Mouse (Mus musculus): ENCODE measurements around the gene Hist1h1c. TPM values are rescaled to one million over a fixed set of nuclear protein-coding genes. Genes with fewer than 3 reads are reported as not detected.
"Not testable (repeated sequence)": the region's sequence is repeated elsewhere in the genome, so short reads cannot be mapped to it uniquely, and the experiment has no call there.

Gene Hist1h1c
- polyA plus RNA-seq, 1 experiment from 2014 or later, result 24.6 TPM

DNA sequence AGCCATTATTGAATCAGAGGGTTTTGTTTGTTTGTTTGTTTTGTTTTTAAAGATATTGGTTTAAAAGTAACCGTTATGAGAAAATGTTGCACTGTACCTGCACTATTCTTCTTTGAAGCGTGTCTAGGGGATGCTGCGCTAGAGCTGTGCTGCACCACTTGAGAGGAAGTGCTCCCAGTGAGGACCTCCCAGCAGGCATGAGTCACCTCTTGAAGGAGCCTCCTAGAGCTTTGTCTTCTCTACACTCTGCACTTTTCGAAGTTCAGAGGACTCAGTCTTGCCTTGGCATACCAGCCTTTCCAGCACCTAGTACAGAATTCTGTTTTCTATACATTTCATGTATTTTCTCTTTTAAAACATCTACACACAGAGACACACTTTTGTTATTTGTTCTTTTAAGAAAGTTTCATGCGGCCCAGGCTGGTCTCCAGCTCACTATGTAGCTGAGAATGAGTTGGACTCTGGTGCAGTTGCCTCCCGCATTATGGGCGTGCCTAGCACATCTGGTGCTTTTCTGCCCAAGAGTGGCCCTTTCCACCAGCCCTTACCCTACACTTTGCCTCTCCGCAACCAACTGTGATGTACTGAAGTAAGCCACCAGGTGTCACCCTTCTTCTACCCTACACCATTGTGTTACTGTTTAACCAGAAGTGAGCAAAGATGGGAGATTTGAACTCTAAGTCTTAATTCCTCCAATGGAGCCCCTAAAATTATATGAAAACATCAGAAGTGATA is 37.7 kb upstream of the Hist1h1c start:
- H3K36me3 ChIP-seq, result no peaks in the 10 kb centered on the region
- no peak overlapping the region for H3K27ac ChIP-seq (replicated peaks)
- H3K4me1 ChIP-seq, result peaks cover 17% of the 10 kb centered on the region
- no peak overlapping the region for H3K4me2 ChIP-seq (replicated peaks)
- no peaks in the 10 kb centered on the region for H3K27me3 ChIP-seq
- H3K9ac ChIP-seq (replicated peaks), result no peak overlapping the region
- no peak overlapping the region for H3K4me3 ChIP-seq
- ATAC-seq (replicated peaks), result peak; percentile 39; the same call in 1 of the 2 replicates
- 32% methylated on average over 8 of the region's 8 CpGs for WGBS
- H3K9me3 ChIP-seq, result no peaks in the 10 kb centered on the region

DNA sequence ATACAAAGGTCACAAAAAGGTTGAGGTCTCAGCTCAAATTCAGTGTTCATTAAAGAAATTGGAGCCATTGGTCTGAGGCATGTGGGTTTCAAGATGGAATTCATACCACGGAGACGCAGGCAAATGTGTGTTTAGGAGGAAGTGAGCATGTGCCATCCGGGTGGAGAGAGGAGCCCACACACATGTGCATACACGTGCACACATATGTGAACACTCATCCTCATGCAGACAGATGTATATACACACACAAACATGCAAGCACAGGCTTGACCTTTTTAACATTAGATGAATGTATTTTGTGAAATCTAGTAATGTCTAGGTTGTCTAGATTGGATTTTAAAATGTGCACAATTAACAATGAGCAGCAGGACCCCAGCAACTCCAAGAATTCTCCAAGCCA is 36.4 kb upstream of the Hist1h1c start:
- WGBS, result 85% methylated on average over 4 of the region's 4 CpGs
- no peaks in the 10 kb centered on the region for H3K9me3 ChIP-seq
- H3K36me3 ChIP-seq, result no peaks in the 10 kb centered on the region
- peaks cover 14% of the 10 kb centered on the region for H3K4me1 ChIP-seq
- no peak overlapping the region for H3K4me2 ChIP-seq (replicated peaks)
- no peak for ATAC-seq (replicated peaks)
- H3K4me3 ChIP-seq, result no peak overlapping the region
- no peak overlapping the region for H3K9ac ChIP-seq (replicated peaks)
- no peak overlapping the region for H3K27ac ChIP-seq (replicated peaks)
- no peaks in the 10 kb centered on the region for H3K27me3 ChIP-seq

DNA sequence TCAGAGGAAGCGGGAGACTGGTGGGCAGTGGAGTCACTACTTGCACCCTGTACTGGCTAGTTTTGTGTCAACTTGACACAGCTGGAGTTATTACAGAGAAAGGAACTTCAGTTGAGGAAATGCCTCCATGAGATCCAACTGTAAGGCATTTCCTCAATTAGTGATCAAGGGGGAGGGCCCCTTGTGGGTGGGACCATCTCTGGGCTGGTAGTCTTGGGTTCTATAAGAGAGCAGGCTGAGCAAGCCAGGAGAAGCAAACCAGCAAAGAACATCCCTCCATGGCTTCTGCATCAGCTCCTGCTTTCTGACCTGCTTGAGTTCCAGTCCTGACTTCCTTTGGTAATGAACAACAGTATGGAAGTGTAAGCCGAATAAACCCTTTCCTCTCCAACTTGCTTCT is 35.8 kb upstream of the Hist1h1c start:
- H3K4me1 ChIP-seq; H3K9ac ChIP-seq (replicated peaks); H3K4me2 ChIP-seq (replicated peaks); H3K27ac ChIP-seq (replicated peaks); ATAC-seq (replicated peaks); H3K4me3 ChIP-seq; H3K9me3 ChIP-seq; H3K36me3 ChIP-seq; H3K27me3 ChIP-seq: not testable (repeated sequence)
- 90% methylated on average over 2 of the region's 2 CpGs for WGBS

DNA sequence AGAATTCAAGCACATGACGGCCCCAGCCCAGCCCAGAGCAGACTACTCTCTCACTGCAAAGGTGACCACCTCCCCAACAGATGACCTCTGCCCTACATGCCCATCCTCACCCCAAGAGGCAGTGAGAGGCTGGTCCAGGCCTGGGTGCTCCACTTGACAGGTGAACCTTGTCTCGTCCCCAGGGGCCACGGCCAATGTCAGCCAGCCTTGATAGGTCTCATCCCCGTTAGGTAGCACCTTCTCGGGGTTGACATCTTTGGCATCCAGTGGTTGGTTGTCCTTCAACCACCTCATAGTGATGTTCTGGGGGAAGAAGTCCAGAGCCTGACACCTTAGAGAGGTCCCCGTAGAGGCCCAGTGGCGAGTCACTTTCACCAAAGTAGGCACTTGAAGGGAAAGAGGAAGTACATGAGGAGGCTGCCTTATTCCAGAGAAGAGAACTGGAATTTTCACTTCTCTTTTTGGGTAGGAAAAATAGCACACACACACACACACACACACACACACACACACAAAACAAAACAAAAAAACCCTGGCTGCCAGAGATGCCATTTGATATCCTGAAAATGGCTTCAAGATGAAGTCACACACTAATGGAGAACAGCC is 32.8 kb upstream of the Hist1h1c start:
- WGBS, result 95% methylated on average over 7 of the region's 7 CpGs

DNA sequence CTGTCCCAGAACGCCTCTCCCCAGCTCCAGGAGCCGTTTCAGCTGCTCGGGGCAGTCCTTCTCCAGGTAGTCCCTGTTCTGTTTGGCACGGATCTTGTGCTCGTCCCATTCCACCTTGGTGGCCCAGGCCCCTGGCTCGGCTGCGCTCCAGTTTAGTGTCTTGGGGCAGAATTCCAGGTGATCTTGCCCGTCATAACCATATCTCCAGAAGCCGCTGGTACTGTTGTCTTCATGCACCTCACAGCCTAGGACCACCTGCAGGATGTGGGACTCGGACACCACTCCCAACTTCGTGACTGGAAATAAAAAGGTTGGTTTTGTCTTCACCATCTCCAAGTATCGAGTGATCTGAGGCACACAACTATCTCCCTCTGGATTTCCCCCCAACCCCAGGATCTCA is 31.8 kb upstream of the Hist1h1c start:
- no peak overlapping the region for H3K4me2 ChIP-seq (replicated peaks)
- no peaks in the 10 kb centered on the region for H3K9me3 ChIP-seq
- no peaks in the 10 kb centered on the region; the same call in 1 of the 2 replicates for H3K27me3 ChIP-seq
- WGBS, result 94% methylated on average over 12 of the region's 12 CpGs
- no peak for ATAC-seq (replicated peaks)
- no peaks in the 10 kb centered on the region for H3K36me3 ChIP-seq
- no peak overlapping the region for H3K27ac ChIP-seq (replicated peaks)
- no peak overlapping the region for H3K4me3 ChIP-seq
- H3K9ac ChIP-seq (replicated peaks), result no peak overlapping the region
- H3K4me1 ChIP-seq, result peaks cover 16% of the 10 kb centered on the region

More for the DNA sequence above, 32.8 kb upstream of the Hist1h1c start:
- H3K4me3 ChIP-seq, result no peak overlapping the region
- H3K4me1 ChIP-seq, result peaks cover 16% of the 10 kb centered on the region
- H3K4me2 ChIP-seq (replicated peaks), result no peak overlapping the region
- H3K36me3 ChIP-seq, result no peaks in the 10 kb centered on the region
- H3K27ac ChIP-seq (replicated peaks), result no peak overlapping the region
- ATAC-seq (replicated peaks), result no peak
- H3K9me3 ChIP-seq, result no peaks in the 10 kb centered on the region
- no peaks in the 10 kb centered on the region; the same call in 1 of the 2 replicates for H3K27me3 ChIP-seq
- H3K9ac ChIP-seq (replicated peaks), result no peak overlapping the region

DNA sequence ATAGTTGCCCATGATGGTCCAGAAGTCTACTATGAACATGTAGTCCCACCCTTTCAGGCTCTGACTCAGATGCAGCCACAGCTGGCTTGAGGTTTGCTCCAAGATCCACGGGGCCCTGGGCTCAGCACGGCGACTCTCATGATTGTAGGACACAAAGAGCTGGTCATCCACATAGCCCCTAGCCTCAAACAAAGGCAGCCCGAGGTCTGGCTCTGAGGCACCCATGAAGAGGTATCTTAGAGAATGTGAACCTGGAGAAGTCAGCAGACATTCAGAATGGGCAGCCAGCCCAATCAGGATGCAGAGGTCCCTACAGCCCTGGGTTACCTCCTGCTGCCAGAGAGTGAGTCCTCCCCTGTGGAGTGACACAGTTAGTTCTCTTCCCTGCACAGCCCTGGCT is 30.6 kb upstream of the Hist1h1c start:
- Histone ChIP-seq H3K9ac (replicated peaks) (no peak overlapping the region), H3K27ac (replicated peaks) (no peak overlapping the region), H3K27me3 (no peaks in the 10 kb centered on the region; the same call in 1 of the 2 replicates), H3K4me1 (peaks cover 16% of the 10 kb centered on the region), H3K36me3 (no peaks in the 10 kb centered on the region), H3K4me3 (no peak overlapping the region), H3K4me2 (replicated peaks) (no peak overlapping the region), H3K9me3 (no peaks in the 10 kb centered on the region)
- ATAC-seq (replicated peaks), result no peak
- 87% methylated on average over 4 of the region's 4 CpGs for WGBS

DNA sequence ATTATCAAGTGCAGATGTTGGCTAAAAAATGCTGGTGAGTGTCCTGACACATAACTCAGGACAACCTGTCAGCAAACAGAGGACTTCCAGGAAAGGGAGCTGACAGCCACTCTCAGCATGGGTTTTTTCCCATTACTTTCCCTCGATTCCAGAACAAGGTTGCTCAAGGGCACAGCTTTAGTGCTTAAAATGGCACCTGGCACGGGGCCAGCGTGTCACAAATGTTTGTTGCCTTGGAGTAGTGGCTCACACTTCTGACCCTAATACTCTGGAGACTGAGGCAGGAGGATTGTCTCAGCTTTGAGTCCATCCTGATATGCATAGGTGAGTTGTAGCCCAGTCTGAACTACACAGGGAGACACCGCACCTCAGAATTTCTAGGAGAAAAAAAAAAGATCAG is 30.0 kb upstream of the Hist1h1c start:
- 77% methylated on average over 4 of the region's 4 CpGs for WGBS
- Histone ChIP-seq H3K27ac (replicated peaks) (no peak overlapping the region), H3K4me3 (no peak overlapping the region)

DNA sequence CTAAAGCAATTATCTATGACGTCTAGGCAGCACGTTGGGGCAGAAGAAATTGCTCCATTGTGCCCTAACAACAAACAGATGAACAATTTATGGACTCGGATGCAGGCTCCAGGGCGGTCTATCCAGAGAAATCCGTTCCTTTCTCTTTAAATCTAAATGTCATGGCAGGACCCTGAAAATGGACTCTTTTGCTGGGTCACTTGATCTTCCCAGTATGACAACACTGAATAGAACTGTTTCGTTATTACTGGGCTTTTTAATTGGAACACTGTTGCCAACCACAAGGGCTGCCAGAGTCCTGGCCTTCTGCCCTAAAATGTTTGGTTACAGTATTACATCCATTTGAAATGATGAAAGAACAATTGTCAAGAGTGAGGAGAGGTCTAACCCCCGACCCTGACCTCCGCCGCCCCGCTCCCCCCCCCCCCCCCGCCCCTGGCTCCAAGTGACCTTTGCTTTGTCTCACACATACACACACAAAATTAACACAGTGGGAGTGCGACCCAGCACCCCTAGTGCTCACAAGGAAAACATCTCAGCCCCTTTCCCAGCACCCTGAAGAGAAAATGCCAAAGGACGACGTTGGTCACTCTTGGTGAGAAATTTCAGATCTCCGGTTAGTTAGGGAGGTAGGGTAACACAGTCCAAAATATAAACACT is 28.8 kb upstream of the Hist1h1c start:
- Histone ChIP-seq H3K4me3 (peak overlapping the region; percentile 33), H3K27me3 (no peaks in the 10 kb centered on the region; the same call in 1 of the 2 replicates), H3K27ac (replicated peaks) (no peak overlapping the region), H3K9me3 (no peaks in the 10 kb centered on the region), H3K9ac (replicated peaks) (peak overlapping the region; percentile 43), H3K4me2 (replicated peaks) (peak overlapping the region; percentile 48), H3K36me3 (no peaks in the 10 kb centered on the region), H3K4me1 (peaks cover 16% of the 10 kb centered on the region)
- peak; percentile 26; the same call in 1 of the 2 replicates for ATAC-seq (replicated peaks)
- WGBS, result 15% methylated on average over 15 of the region's 15 CpGs

More for the DNA sequence above, 30.0 kb upstream of the Hist1h1c start:
- Histone ChIP-seq H3K4me2 (replicated peaks) (no peak overlapping the region), H3K9me3 (no peaks in the 10 kb centered on the region), H3K4me1 (peaks cover 16% of the 10 kb centered on the region), H3K36me3 (no peaks in the 10 kb centered on the region), H3K27me3 (no peaks in the 10 kb centered on the region; the same call in 1 of the 2 replicates), H3K9ac (replicated peaks) (no peak overlapping the region)
- ATAC-seq (replicated peaks), result no peak

DNA sequence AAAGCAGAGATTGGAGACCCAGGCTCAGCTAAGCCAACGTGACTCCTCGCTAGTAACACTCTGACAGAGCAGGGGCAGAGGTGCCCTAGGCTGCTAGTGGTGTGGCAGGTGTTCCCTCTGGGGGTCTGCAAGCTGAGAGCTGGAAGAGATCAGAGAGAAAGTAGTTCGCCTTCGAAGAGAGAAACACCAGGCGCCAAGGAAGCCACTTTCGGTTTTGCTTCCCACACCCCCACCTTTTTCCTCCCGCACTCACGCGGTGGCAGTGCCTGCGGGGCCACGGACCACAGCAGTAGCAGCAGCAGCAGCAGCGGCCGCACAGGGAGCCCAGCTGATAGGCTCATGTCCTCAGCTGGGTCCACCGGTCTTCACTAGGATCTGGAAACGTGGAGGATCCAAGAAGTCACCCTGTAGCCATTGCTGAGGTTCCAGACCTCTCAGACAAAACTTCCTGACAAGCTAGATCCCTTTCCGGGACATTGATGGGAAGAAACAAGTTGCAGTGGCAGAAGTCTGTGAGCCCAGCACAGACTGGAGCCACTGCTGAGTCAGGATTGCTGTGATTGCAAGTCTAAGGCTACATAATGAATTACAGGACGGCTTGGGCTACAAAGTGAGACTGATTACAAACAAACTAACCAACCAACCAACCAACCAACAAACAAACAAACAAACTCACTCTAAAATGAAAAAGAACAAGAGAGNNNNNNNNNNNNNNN is 28.1 kb upstream of the Hist1h1c start, which contains the start of gene Hfe:
TSS of gene Hfe (minus strand) at position 481 of the 716 bp plus-strand sequence.
- peak; percentile 58; the same call in 1 of the 2 replicates for ATAC-seq (replicated peaks)
- Histone ChIP-seq H3K9me3 (no peaks in the 10 kb centered on the region), H3K27ac (replicated peaks) (no peak within 1 kb of the TSS), H3K4me3 (peak within 1 kb of the TSS; percentile 33), H3K36me3 (no peaks in the 10 kb centered on the region), H3K4me1 (peaks cover 16% of the 10 kb centered on the region), H3K4me2 (replicated peaks) (peak within 1 kb of the TSS; percentile 48), H3K27me3 (no peaks in the 10 kb centered on the region; the same call in 1 of the 2 replicates), H3K9ac (replicated peaks) (peak within 1 kb of the TSS; percentile 43)
- WGBS, result 5% methylated on average over 17 of the region's 17 CpGs

DNA sequence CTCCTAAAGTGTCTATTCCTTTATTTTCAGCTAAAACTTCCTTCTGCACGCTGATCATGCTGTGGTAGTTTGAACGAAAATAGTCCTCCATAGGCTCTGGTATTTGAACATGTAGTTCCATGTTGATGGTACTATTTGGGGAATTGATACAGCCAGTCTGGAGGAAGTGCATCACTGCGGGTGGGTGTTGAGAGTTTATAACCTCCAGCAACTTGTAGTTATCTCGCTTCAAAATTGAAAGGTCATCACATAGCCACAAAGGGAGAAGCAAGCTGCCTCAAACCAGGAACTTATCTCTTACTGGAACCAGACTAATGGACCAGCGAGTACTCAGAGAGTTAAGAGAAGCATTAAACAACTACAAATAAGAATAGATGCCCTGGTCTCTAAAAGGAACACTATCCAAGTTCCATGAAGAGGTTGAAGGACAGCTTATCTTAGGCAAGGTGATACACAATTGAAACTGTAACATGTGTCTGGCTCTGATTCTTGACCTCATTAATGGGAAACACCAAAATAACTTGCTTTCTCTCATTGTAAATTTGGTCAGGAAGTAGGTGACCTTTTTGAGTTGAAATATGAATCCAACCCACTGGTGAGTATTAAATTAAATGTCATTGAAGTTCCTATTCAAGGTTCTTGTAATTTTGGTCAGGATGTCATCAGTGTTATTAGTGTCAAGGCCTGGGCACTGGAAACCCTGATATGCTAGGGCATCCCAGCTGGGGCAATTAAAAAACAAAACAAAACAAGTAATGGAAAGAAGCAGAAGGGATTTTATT is 22.2 kb upstream of the Hist1h1c start:
- Histone ChIP-seq H3K4me3 (no peak overlapping the region), H3K36me3 (no peaks in the 10 kb centered on the region), H3K9ac (replicated peaks) (no peak overlapping the region), H3K4me1 (no peaks in the 10 kb centered on the region), H3K27ac (replicated peaks) (no peak overlapping the region), H3K9me3 (no peaks in the 10 kb centered on the region), H3K27me3 (no peaks in the 10 kb centered on the region), H3K4me2 (replicated peaks) (no peak overlapping the region)
- no peak for ATAC-seq (replicated peaks)
- WGBS, result 86% methylated on average over 5 of the region's 5 CpGs

DNA sequence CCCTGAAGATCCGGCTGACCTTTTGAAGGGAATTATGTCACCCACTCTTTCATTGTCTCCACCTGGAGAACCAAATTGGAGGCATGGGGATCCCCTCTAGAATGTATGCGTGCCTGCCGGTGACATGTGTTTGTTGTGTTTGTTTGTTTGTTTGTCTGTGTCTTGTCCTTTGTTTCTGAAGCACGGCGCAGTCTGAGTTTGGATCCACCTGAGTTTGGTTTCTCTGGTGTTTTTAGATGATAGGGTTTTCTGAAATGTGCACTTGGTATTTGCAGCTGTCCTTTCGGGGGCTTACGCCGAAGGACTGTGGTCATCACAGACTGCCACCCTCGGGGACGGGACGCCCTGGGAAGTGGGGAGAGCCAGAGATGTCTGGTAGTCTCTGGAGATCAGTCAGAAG is 21.4 kb upstream of the Hist1h1c start:
- no peaks in the 10 kb centered on the region for H3K27me3 ChIP-seq
- no peak for ATAC-seq (replicated peaks)
- 63% methylated on average over 11 of the region's 11 CpGs for WGBS

More for the DNA sequence above, 21.4 kb upstream of the Hist1h1c start:
- Histone ChIP-seq H3K4me2 (replicated peaks) (no peak overlapping the region), H3K9ac (replicated peaks) (no peak overlapping the region), H3K4me3 (no peak overlapping the region), H3K27ac (replicated peaks) (no peak overlapping the region), H3K4me1 (no peaks in the 10 kb centered on the region), H3K9me3 (no peaks in the 10 kb centered on the region), H3K36me3 (no peaks in the 10 kb centered on the region)
